Mouse (Mus musculus) heart, embryonic 15.5 days (tissue): ENCODE measurements around the gene Ncoa5. TPM values are rescaled to one million over a fixed set of nuclear protein-coding genes. Genes with fewer than 3 reads are reported as not detected.
A peak's percentile ranks its signal among the peaks of the same experiment; 100 is the strongest.

Experiments used
- ATAC-seq: fragments of 200-750 bp; cut with Nextera tagmentation; replicated peaks from 2 replicates; pipeline ENCODE4 v1.8.0; 2017; ENCODE audit warnings: low read depth, moderate TSS enrichment; ENCODE audit not compliant: insufficient number of reproducible peaks, insufficient read depth, low FRiP score
- H3K27ac ChIP-seq: fragments of 300-500 bp; sonication (generic); 2 replicates; pipeline ENCODE4 v1.5.1; 2015; ENCODE audit warnings: mild to moderate bottlenecking, inconsistent platforms
- H3K27me3 ChIP-seq: fragments of 300-500 bp; sonication (generic); 2 replicates; pipeline ENCODE4 v1.6.1; 2015; ENCODE audit warnings: inconsistent platforms
- H3K36me3 ChIP-seq: fragments of 300-500 bp; sonication (generic); 2 replicates; pipeline ENCODE4 v1.6.1; 2015; ENCODE audit warnings: mild to moderate bottlenecking, inconsistent platforms
- H3K4me1 ChIP-seq: fragments of 300-500 bp; sonication (generic); replicated peaks from 2 replicates; pipeline ENCODE4 v1.6.1; 2015; ENCODE audit warnings: inconsistent platforms
- H3K4me2 ChIP-seq: fragments of 300-500 bp; sonication (generic); 2 replicates; pipeline ENCODE4 v1.6.1; 2015; ENCODE audit warnings: inconsistent platforms, mild to moderate bottlenecking, moderate library complexity
- H3K4me3 ChIP-seq: fragments of 300-500 bp; sonication (generic); 2 replicates; pipeline ENCODE4 v1.5.1; 2015; ENCODE audit warnings: mild to moderate bottlenecking, inconsistent platforms
- H3K9ac ChIP-seq: fragments of 300-500 bp; sonication (generic); 2 replicates; pipeline ENCODE4 v1.6.1; 2015; ENCODE audit warnings: mild to moderate bottlenecking, inconsistent platforms
- H3K9me3 ChIP-seq: fragments of 300-500 bp; sonication (generic); replicated peaks from 2 replicates; pipeline ENCODE4 v1.6.1; 2016; ENCODE audit warnings: inconsistent platforms
- WGBS: fragments of 180-500 bp; shearing (Covaris S2); methylation state at CpG from one replicate; pipeline ENCODE4 v1.1.7; 2015; ENCODE audit warnings: mixed read lengths; 5-methylcytosine and 5-hydroxymethylcytosine counted together
- polyA plus RNA-seq: library from polyadenylated mRNA; unstranded; fragments of >200 nt; fragmentation: Nextera tagmentation; extraction: Ambion mirVana; gene quantifications from 2 replicates; pipeline ENCODE4 v1.2.1, GENCODE M21; 2015

Gene Ncoa5
- polyA plus RNA-seq, 1 experiment from 2014 or later: 38.6 TPM

DNA sequence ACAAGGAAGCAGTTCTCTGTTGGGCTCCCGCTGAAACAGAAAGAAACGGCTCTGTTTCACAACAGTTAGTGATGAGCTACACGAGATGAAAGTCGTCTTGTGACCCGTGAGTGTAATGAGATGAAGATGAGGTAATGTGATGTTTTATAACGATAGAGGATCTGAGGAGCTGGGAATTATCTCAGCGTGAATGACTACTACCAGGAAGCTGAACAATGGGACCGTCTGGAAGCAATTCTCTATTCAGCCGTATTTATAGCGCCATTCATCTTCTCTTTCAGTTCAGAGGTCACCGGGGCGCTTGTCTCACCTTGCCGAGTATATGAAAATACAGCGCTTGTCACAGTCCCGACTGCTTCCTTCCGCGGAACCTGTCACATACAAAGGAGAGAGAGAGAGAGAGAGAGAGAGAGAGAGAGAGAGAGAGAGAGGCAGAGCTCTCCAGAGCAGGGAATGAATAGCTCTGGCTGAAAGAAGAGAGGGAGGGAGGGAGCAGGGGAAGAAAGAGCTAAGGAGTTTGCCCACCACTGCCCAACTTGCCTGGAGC is 8.5 kb upstream of the Ncoa5 start:
- no peaks in the 10 kb centered on the region; the same call in 1 of the 2 replicates for H3K27me3 ChIP-seq
- no peak for ATAC-seq
- H3K27ac ChIP-seq: no peak overlapping the region
- peak overlapping the region; percentile 20; the same call in 1 of the 2 replicates for H3K4me2 ChIP-seq
- no peaks in the 10 kb centered on the region for H3K36me3 ChIP-seq
- H3K4me3 ChIP-seq: no peak overlapping the region
- 20% methylated on average over 17 of the region's 17 CpGs for whole genome bisulfite sequencing
- H3K4me1 ChIP-seq: no peaks in the 10 kb centered on the region
- no peak overlapping the region for H3K9ac ChIP-seq
- no peaks in the 10 kb centered on the region for H3K9me3 ChIP-seq

DNA sequence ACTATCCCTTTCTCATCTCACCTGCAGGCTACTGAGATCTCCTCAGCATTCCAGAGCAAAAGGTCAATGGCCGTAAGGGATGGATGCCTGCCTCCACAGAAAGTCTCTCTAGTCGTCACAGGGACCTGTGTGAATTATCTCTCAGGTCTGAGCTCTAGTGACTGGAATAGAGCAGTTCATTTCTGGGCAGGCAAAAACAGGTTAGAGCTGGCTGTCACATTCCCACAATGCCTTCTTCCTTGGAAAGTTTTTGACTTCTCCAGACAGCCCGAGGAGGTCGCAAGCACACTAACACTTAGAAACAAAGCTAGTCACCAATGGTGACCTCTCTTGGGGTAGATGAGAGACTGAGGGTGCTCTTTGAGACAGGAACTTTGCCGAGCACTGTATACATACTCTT is 7.5 kb upstream of the Ncoa5 start:
- Histone ChIP-seq H3K36me3 (no peaks in the 10 kb centered on the region), H3K9me3 (no peaks in the 10 kb centered on the region), H3K27ac (no peak overlapping the region), H3K9ac (no peak overlapping the region), H3K4me2 (no peak overlapping the region), H3K4me3 (no peak overlapping the region), H3K27me3 (no peaks in the 10 kb centered on the region; the same call in 1 of the 2 replicates), H3K4me1 (no peaks in the 10 kb centered on the region)
- no peak for ATAC-seq
- 65% methylated on average over 5 of the region's 5 CpGs for WGBS

GRCm38 (mm10) chr2:165037415-165037814 is 2.7 kb upstream of the Ncoa5 start:
- WGBS: 58% methylated on average over 4 of the region's 4 CpGs
- ATAC-seq: no peak
- H3K4me1 ChIP-seq: peaks cover 16% of the 10 kb centered on the region
- H3K9me3 ChIP-seq: no peaks in the 10 kb centered on the region
- no peaks in the 10 kb centered on the region for H3K36me3 ChIP-seq
- H3K9ac ChIP-seq: no peak overlapping the region
- no peak overlapping the region for H3K4me2 ChIP-seq
- no peak overlapping the region for H3K4me3 ChIP-seq
- H3K27ac ChIP-seq: no peak overlapping the region
- no peaks in the 10 kb centered on the region for H3K27me3 ChIP-seq

DNA sequence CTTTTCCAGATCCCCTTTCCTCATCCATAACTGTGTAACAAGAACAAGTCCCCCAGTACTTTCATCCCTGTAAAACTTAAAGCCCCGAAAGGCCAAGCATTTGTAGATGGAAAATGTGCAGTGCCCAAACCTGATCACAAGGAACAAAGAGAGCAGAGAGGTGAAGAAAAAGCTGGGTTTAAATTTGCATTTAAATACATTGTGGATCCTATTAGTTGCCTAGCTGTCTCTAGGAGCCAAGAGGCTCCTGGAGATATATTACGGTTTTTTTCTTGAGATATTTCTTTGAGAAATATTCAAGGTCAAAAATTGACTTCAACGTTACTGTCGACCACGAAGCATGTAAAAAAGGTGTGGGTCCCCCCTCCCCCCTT is 378 bp upstream of the Ncoa5 start:
- H3K27ac ChIP-seq: no peak overlapping the region
- H3K9ac ChIP-seq: no peak overlapping the region
- no peaks in the 10 kb centered on the region for H3K27me3 ChIP-seq
- H3K4me2 ChIP-seq: peak overlapping the region; percentile 81
- ATAC-seq: no peak
- peak overlapping the region; percentile 86 for H3K4me3 ChIP-seq
- H3K9me3 ChIP-seq: no peaks in the 10 kb centered on the region
- H3K36me3 ChIP-seq: no peaks in the 10 kb centered on the region
- WGBS: 49% methylated on average over 5 of the region's 5 CpGs
- H3K4me1 ChIP-seq: peaks cover 19% of the 10 kb centered on the region

GRCm38 (mm10) chr2:165033306-165033705 is 1.4 kb downstream of the Ncoa5 start:
- Histone ChIP-seq H3K27ac (no peak overlapping the region), H3K4me1 (peaks cover 19% of the 10 kb centered on the region), H3K27me3 (no peaks in the 10 kb centered on the region), H3K9ac (peak overlapping the region; percentile 93), H3K4me3 (peak overlapping the region; percentile 86), H3K9me3 (no peaks in the 10 kb centered on the region), H3K36me3 (no peaks in the 10 kb centered on the region), H3K4me2 (peak overlapping the region; percentile 81)
- WGBS: 36% methylated on average over 6 of the region's 6 CpGs
- ATAC-seq: no peak

GRCm38 (mm10) chr2:165032533-165032932 is 2.1 kb downstream of the Ncoa5 start:
- Histone ChIP-seq H3K4me1 (peaks cover 19% of the 10 kb centered on the region), H3K4me3 (no peak overlapping the region), H3K36me3 (no peaks in the 10 kb centered on the region), H3K27me3 (no peaks in the 10 kb centered on the region), H3K9ac (no peak overlapping the region), H3K9me3 (no peaks in the 10 kb centered on the region), H3K4me2 (0 out of 2 replicates have a peak overlapping the region, but pooled peaks have one; percentile 81), H3K27ac (no peak overlapping the region)
- no peak for ATAC-seq
- 62% methylated on average over 3 of the region's 3 CpGs for WGBS

DNA sequence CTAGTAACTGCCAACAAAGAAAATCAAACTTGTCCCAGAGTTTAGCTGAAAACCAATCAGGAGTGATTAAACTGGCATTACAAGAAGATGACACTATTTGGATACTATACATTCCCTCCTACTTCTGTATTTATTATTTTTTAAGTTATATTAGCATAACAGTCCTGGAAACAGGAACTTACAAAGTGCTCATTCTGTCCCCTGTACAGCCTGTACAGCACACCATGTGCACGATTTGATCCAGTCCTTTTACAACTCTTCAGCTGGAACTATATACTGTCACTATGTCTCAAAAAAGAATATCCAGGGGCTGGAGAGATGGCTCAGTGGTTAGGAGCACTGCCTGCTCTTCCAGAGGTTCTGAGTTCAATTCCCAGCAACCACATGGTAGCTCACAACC is 7.5 kb downstream of the Ncoa5 start:
- WGBS: 72% methylated on average over 1 of the region's 1 CpGs
- peaks cover under 1% of the 10 kb centered on the region for H3K4me1 ChIP-seq
- H3K27ac ChIP-seq: no peak overlapping the region
- no peaks in the 10 kb centered on the region for H3K36me3 ChIP-seq
- no peaks in the 10 kb centered on the region for H3K9me3 ChIP-seq
- ATAC-seq: no peak
- no peak overlapping the region for H3K4me2 ChIP-seq
- H3K27me3 ChIP-seq: no peaks in the 10 kb centered on the region
- no peak overlapping the region for H3K4me3 ChIP-seq
- H3K9ac ChIP-seq: no peak overlapping the region

DNA sequence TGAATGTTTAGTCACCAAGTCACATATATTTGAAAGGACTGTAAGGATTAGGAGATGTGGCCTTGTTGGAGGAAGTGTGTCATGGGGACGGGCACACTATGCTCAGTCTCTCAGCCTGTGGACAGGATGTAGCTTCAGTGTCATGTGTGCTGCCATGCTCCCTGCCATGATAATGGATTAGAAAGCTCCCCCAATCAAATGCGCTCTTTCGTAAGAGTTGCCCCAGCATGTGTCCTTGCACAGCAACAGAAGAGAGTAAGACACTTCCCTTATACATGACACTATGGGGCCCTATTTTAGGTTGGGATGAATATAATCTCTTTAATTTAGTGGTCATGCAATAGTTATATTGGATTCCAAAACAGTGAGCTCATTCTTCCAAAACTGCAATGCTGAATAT is 14.2 kb downstream of the Ncoa5 start:
- Histone ChIP-seq H3K4me1 (no peaks in the 10 kb centered on the region), H3K4me3 (no peak overlapping the region), H3K27me3 (no peaks in the 10 kb centered on the region), H3K36me3 (peaks cover 6% of the 10 kb centered on the region; the same call in 1 of the 2 replicates), H3K9me3 (no peaks in the 10 kb centered on the region), H3K27ac (no peak overlapping the region), H3K9ac (no peak overlapping the region), H3K4me2 (no peak overlapping the region)
- WGBS: 86% methylated on average over 3 of the region's 3 CpGs
- no peak for ATAC-seq

DNA sequence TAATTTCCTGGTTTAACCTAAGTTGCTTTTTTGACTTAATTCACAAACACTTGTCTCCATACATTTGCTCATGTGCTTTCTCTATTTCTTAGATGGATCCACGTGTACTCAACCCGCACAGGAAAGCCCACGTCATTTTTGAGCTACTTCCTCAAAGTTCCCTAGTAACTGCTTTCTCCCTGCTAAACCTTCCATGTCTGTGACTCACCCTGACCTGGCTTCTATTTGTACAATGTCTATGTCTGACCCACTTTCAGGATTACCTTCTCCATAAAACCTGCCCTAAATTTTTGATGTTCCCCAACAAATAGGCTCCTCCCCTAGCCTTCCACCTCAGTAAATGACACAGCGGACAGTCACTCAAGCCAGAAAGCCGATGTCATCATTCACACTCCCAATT is 19.7 kb downstream of the Ncoa5 start:
- H3K4me1 ChIP-seq: no peaks in the 10 kb centered on the region
- H3K36me3 ChIP-seq: peaks cover 37% of the 10 kb centered on the region
- no peak overlapping the region for H3K9ac ChIP-seq
- ATAC-seq: no peak
- WGBS: 90% methylated on average over 5 of the region's 5 CpGs
- H3K27me3 ChIP-seq: no peaks in the 10 kb centered on the region
- no peak overlapping the region for H3K4me3 ChIP-seq
- no peak overlapping the region for H3K27ac ChIP-seq
- no peak overlapping the region for H3K4me2 ChIP-seq
- H3K9me3 ChIP-seq: no peaks in the 10 kb centered on the region

GRCm38 (mm10) chr2:165010351-165010750 is 24.3 kb downstream of the Ncoa5 start:
- Histone ChIP-seq H3K9ac (no peak overlapping the region), H3K27ac (no peak overlapping the region), H3K4me2 (no peak overlapping the region), H3K4me1 (no peaks in the 10 kb centered on the region), H3K36me3 (peaks cover 73% of the 10 kb centered on the region), H3K27me3 (no peaks in the 10 kb centered on the region), H3K9me3 (no peaks in the 10 kb centered on the region), H3K4me3 (no peak overlapping the region)
- ATAC-seq: no peak
- WGBS: 76% methylated on average over 10 of the region's 10 CpGs

GRCm38 (mm10) chr2:165009581-165009980 is 25.1 kb downstream of the Ncoa5 start:
- Histone ChIP-seq H3K4me2 (no peak overlapping the region), H3K27me3 (no peaks in the 10 kb centered on the region), H3K4me1 (no peaks in the 10 kb centered on the region), H3K36me3 (peaks cover 79% of the 10 kb centered on the region), H3K27ac (no peak overlapping the region), H3K4me3 (no peak overlapping the region), H3K9ac (no peak overlapping the region), H3K9me3 (no peaks in the 10 kb centered on the region)
- WGBS: 82% methylated on average over 2 of the region's 2 CpGs
- no peak for ATAC-seq

GRCm38 (mm10) chr2:165009161-165009560 is 25.5 kb downstream of the Ncoa5 start:
- no peak overlapping the region for H3K4me3 ChIP-seq
- H3K4me2 ChIP-seq: no peak overlapping the region
- ATAC-seq: no peak
- 94% methylated on average over 14 of the region's 14 CpGs for WGBS
- no peak overlapping the region for H3K27ac ChIP-seq
- no peaks in the 10 kb centered on the region for H3K27me3 ChIP-seq
- H3K9ac ChIP-seq: no peak overlapping the region
- no peaks in the 10 kb centered on the region for H3K9me3 ChIP-seq
- no peaks in the 10 kb centered on the region for H3K4me1 ChIP-seq
- peaks cover 83% of the 10 kb centered on the region for H3K36me3 ChIP-seq
